Mouse (Mus musculus): Measurements from ENCODE around the gene Kcnv2. TPM values are rescaled to one million over a fixed set of nuclear protein-coding genes. Genes with fewer than 3 reads are reported as not detected.

Kcnv2 gene
- 0.07 and 0.11 TPM in 2 replicates for polyA plus RNA-seq (2012; rRNA removed)

DNA sequence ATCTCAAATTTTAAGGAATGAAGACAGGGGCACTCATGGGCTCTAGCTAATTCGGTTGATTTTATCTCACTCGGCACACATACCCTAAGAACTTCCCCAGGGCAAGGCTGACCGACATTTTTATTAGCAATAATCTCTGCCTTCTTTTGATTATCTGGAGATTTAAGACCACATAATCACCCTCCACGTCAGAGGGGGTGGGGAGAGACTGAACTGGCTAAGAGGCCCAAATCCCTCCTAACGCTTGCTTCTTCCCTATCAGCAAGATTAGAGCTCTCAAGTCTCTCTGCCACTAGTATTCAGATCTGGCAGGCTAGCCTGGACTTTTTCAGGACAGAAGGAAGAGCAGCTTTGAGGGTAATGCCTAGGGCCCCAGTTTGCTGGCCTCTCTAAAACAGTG lies at the start of gene Kcnv2:
Gene Kcnv2 (plus strand): TSS at position 308 of the 400 bp plus-strand sequence.

Other genes with a start within 250 kb of the Kcnv2 start
- gene Vldlr, start 106.1 kb upstream of the Kcnv2 start, polyA plus RNA-seq (2012; rRNA removed) = 76.1 and 170 TPM in 2 replicates
- 24.8 and 29.4 TPM in 2 replicates for gene Pum3, start 107.2 kb downstream of the Kcnv2 start, polyA plus RNA-seq (2012; rRNA removed)

All from ovary, adult 2 months (tissue).